Mouse (Mus musculus): ENCODE measurements around the gene Arhgap15. TPM values are rescaled to one million over a fixed set of nuclear protein-coding genes. Genes with fewer than 3 reads are reported as not detected.

The Arhgap15 gene
- polyA plus RNA-seq, 1 experiment from 2014 or later = 0.38 TPM

DNA sequence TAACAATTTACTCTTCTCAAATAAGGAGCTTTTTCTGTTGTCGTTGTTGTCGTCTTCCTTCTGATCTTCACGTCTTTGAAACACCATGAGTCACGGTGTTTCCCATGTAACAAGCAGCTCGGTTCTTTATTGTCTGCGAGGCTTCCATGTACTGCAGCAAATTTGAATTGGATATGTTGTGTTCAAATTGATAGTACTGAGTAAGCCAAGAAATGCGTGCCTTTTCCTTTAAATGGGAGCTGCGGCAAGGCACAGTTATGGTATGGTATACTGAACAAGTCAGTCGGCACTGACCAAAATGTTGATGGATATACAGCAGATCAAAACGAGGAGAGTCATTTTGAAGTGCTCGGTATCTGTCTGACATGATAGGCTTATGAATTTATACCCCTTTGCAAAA, 229.1 kb downstream of the Arhgap15 start:
- Histone ChIP-seq H3K4me1 (no peaks in the 10 kb centered on the region), H3K36me3 (no peaks in the 10 kb centered on the region), H3K9me3 (replicated peaks) (no peaks in the 10 kb centered on the region), H3K27me3 (ENCODE audit: low read depth, poor library complexity, severe bottlenecking) (no peaks in the 10 kb centered on the region), H3K4me3 (no peak overlapping the region), H3K27ac (replicated peaks) (no peak overlapping the region)
- WGBS = 92% methylated on average over 11 of the region's 11 CpGs
- DNase-seq (ENCODE audit: low spot score) = no peak

DNA sequence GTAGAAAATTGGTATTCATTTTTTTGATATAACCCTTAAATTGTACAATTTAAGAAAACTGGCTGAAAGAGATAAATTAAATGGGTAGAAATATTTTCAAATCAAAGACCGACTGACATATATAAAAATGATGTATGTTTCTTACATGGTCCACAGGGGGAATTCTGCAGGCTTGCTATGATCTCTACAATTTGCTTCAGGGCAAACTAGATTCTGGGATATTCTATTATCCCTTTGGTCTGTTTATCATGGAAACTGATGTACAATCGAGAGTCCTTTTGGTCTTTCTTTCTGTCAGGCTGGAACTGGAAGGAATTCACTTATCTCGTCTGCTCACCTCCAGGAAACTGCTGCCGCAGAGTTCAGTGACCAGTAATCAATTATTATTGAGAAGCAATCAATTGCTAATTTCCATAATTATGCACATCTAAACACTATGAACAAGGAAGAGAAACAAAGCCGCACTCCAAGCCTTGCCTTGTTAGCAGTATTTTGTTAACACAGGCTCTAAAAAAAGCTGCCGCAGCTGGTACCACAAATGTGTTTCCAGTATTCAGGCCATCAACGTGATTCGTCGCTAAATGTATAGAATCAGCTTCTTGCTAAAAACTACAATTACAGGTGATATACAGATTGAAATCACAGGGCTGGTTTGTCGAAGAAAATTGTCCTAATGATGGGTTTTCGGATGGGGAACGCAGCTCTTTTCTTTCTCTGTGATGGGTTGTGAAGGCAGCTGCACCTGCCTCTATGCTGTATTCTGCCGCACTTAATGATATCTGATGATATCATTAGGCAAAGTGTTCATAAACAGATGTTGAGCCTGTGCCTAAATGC, 229.8 kb downstream of the Arhgap15 start:
- DNase-seq (ENCODE audit: low spot score) = no peak
- 85% methylated on average over 13 of the region's 13 CpGs for WGBS
- H3K27me3 ChIP-seq (ENCODE audit: low read depth, poor library complexity, severe bottlenecking) = no peaks in the 10 kb centered on the region
- no peaks in the 10 kb centered on the region for H3K4me1 ChIP-seq
- no peaks in the 10 kb centered on the region for H3K9me3 ChIP-seq (replicated peaks)
- H3K27ac ChIP-seq (replicated peaks) = no peak overlapping the region
- no peak overlapping the region for H3K4me3 ChIP-seq
- no peaks in the 10 kb centered on the region for H3K36me3 ChIP-seq

DNA sequence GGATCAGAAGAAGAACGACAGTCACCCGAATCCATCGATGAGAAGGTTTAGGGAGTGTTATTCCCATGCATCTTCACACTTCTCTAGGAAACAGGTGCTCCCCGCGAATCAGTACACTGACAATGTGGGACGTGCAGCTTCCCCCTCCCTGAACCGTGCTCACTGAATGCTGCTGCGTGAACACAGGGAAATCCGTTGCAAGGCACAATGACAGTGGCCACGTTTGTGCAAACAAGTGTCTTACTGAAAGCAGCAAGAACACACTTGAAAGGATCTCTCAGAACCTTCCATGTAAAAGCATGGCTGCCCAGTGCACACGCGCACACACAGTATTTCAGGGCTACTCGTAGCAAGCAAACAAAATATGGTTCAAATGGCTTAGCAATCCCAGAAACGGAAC, 237.4 kb downstream of the Arhgap15 start:
- Histone ChIP-seq H3K27ac (replicated peaks) (no peak overlapping the region), H3K36me3 (no peaks in the 10 kb centered on the region), H3K27me3 (ENCODE audit: low read depth, poor library complexity, severe bottlenecking) (no peaks in the 10 kb centered on the region), H3K4me3 (no peak overlapping the region), H3K9me3 (replicated peaks) (no peaks in the 10 kb centered on the region), H3K4me1 (no peaks in the 10 kb centered on the region)
- DNase-seq (ENCODE audit: low spot score) = no peak
- 83% methylated on average over 14 of the region's 14 CpGs for WGBS

DNA sequence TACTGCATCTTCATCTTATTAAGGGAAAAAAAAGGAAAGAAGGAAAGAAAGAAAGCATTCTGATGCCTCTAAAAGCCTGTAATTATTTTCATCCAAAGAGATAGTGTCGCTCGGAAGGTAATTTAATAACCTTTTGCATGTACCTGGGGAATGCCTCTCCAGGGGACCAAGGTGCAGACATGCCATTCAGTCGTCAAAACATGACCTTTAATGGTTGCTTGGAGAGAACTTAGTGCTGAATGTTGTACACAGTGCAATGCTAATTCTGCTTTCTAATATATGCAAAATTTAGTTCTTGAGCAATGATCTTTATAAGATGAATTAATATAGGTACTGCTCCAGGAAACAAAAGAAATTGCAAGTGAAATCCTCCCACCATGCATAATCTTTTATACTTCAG, 239.3 kb downstream of the Arhgap15 start:
- no peaks in the 10 kb centered on the region for H3K36me3 ChIP-seq
- no peaks in the 10 kb centered on the region for H3K9me3 ChIP-seq (replicated peaks)
- H3K27ac ChIP-seq (replicated peaks) = no peak overlapping the region
- H3K4me3 ChIP-seq = no peak overlapping the region
- DNase-seq (ENCODE audit: low spot score) = no peak
- H3K4me1 ChIP-seq = no peaks in the 10 kb centered on the region
- H3K27me3 ChIP-seq (ENCODE audit: low read depth, poor library complexity, severe bottlenecking) = no peaks in the 10 kb centered on the region
- 79% methylated on average over 3 of the region's 3 CpGs for WGBS

DNA sequence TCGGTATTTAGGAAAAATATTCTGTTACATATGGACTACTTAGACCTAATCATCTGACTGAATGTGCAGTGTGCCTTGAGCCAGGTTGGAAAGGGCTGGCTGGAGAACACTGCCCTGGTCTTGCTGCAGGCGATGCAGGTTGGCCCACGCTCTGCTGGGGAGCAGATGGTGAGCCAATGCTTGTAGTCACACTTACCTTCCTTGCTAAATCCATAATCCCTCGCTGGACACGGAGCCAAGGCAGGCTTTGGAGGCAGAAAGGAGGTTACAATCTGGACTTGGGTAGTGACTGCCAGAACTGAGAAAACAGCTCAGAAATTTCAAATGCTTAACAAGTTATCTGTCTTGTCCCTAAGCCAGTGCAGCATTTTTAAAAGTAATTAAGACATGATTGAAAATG, 241.2 kb downstream of the Arhgap15 start:
- Histone ChIP-seq H3K4me3 (no peak overlapping the region), H3K27ac (replicated peaks) (no peak overlapping the region), H3K36me3 (no peaks in the 10 kb centered on the region), H3K4me1 (no peaks in the 10 kb centered on the region), H3K27me3 (ENCODE audit: low read depth, poor library complexity, severe bottlenecking) (no peaks in the 10 kb centered on the region), H3K9me3 (replicated peaks) (no peaks in the 10 kb centered on the region)
- WGBS = 68% methylated on average over 5 of the region's 5 CpGs
- no peak for DNase-seq (ENCODE audit: low spot score)

DNA sequence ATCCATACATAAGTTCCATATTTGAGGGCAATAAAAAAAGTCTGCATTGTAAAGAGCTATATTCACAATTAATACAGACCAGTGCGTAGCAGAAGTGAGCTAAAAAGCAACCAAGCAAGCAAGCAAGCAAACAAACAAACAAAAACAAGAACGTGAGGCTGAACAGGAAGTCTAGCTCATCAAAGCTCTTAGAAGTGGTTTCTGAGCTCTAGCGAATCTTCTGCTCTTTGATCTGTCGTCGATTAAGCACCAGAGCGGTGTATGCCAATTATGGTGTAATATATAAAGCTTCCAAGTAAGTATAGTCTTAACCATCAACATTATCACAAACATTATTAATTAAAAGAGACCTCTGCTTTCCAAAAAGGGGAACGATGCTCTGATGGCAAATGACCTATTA, 243.9 kb downstream of the Arhgap15 start:
- 86% methylated on average over 7 of the region's 7 CpGs for WGBS
- H3K4me3 ChIP-seq = no peak overlapping the region
- no peaks in the 10 kb centered on the region for H3K27me3 ChIP-seq (ENCODE audit: low read depth, poor library complexity, severe bottlenecking)
- H3K36me3 ChIP-seq = no peaks in the 10 kb centered on the region
- no peak for DNase-seq (ENCODE audit: low spot score)
- no peak overlapping the region for H3K27ac ChIP-seq (replicated peaks)
- no peaks in the 10 kb centered on the region for H3K9me3 ChIP-seq (replicated peaks)
- H3K4me1 ChIP-seq = no peaks in the 10 kb centered on the region

DNA sequence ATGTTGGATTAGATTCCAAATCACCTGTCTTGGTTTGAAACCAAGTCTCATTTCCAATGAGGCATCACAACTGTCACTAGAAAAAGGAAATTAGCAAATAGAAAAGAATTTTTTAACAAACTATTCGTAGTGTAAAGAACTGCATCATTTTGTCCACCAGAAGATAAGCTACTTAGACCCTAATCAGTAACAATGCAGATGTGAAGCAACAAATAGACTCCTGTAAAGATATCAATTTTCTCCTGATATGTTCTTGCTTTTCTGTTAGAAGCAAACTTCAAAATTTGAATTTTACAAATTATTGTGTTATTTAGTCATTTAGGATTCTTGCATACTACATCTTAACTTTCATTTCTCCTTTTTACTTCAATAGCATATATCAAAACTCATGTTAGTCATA, 253.8 kb downstream of the Arhgap15 start:
- Histone ChIP-seq H3K27ac (replicated peaks) (no peak overlapping the region), H3K27me3 (ENCODE audit: low read depth, poor library complexity, severe bottlenecking) (no peaks in the 10 kb centered on the region), H3K4me1 (no peaks in the 10 kb centered on the region), H3K9me3 (replicated peaks) (no peaks in the 10 kb centered on the region), H3K36me3 (no peaks in the 10 kb centered on the region), H3K4me3 (no peak overlapping the region)
- WGBS = 80% methylated on average over 1 of the region's 1 CpGs
- no peak for DNase-seq (ENCODE audit: low spot score)

DNA sequence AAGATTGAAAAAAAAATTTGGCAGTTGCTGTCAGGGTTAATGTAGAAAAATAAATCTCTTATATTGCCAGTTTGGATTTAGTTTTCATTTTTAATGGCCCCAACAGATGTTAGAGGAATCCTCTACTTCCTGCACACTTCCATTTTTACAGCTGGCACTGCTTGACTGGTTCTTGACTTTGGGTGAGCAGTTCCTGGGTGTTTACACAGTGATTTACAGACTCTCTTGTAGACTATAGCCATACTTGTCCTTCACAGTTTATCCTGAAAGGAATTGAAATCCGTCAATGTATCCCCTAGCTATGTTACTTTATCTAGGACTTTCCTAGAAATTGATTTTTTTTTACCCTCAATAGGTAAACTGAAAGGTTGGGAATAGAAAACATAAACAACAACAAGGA, 261.6 kb downstream of the Arhgap15 start:
- Histone ChIP-seq H3K36me3 (no peaks in the 10 kb centered on the region), H3K27me3 (ENCODE audit: low read depth, poor library complexity, severe bottlenecking) (no peaks in the 10 kb centered on the region), H3K27ac (replicated peaks) (no peak overlapping the region), H3K4me1 (no peaks in the 10 kb centered on the region), H3K9me3 (replicated peaks) (no peaks in the 10 kb centered on the region), H3K4me3 (no peak overlapping the region)
- DNase-seq (ENCODE audit: low spot score) = no peak
- 88% methylated on average over 1 of the region's 1 CpGs for WGBS

DNA sequence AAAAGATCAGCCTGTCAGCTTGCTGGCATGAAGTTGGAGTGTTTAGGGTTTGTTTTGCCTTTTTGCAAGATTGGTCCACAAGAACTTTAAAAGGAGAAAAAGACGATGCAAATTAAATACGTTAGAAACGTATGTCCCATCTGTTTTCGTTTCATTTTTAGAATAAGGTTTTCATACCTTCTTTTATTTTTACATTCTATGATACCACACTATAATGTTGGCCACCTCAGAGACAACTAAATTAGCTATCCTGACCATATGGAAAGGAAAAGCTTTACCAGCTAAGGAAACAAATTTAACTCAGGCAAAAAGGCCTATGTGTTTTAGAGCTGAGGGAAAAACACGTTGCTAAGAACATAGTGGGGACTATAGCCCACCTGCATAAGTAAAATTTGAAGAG, 264.8 kb downstream of the Arhgap15 start:
- H3K36me3 ChIP-seq = no peaks in the 10 kb centered on the region
- H3K27me3 ChIP-seq (ENCODE audit: low read depth, poor library complexity, severe bottlenecking) = no peaks in the 10 kb centered on the region
- H3K9me3 ChIP-seq (replicated peaks) = no peaks in the 10 kb centered on the region
- H3K27ac ChIP-seq (replicated peaks) = no peak overlapping the region
- H3K4me1 ChIP-seq = no peaks in the 10 kb centered on the region
- no peak for DNase-seq (ENCODE audit: low spot score)
- WGBS = 90% methylated on average over 5 of the region's 5 CpGs
- H3K4me3 ChIP-seq = no peak overlapping the region

DNA sequence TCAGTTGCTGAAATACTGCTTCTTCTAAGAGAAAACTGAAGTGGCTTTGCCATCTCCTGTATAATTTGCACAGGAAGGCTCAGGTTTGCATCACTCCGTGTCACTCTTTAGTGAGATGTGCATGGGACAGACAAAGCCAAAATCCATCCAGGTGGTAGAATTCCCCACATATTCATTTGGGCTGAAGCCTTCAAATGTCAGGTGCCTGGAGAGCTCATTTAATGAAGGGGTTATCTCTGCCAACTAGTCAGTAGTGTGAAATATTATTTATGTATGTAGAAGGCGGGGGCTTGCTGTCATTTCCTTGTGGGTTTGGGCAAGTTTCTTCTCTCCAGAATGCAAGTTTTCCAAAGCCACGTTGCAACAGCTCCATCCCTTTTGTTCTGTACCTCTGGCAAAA, 268.1 kb downstream of the Arhgap15 start:
- WGBS = 82% methylated on average over 3 of the region's 3 CpGs
- Histone ChIP-seq H3K27me3 (ENCODE audit: low read depth, poor library complexity, severe bottlenecking) (no peaks in the 10 kb centered on the region), H3K4me3 (no peak overlapping the region), H3K4me1 (no peaks in the 10 kb centered on the region), H3K36me3 (no peaks in the 10 kb centered on the region), H3K9me3 (replicated peaks) (no peaks in the 10 kb centered on the region), H3K27ac (replicated peaks) (no peak overlapping the region)
- no peak for DNase-seq (ENCODE audit: low spot score)

DNA sequence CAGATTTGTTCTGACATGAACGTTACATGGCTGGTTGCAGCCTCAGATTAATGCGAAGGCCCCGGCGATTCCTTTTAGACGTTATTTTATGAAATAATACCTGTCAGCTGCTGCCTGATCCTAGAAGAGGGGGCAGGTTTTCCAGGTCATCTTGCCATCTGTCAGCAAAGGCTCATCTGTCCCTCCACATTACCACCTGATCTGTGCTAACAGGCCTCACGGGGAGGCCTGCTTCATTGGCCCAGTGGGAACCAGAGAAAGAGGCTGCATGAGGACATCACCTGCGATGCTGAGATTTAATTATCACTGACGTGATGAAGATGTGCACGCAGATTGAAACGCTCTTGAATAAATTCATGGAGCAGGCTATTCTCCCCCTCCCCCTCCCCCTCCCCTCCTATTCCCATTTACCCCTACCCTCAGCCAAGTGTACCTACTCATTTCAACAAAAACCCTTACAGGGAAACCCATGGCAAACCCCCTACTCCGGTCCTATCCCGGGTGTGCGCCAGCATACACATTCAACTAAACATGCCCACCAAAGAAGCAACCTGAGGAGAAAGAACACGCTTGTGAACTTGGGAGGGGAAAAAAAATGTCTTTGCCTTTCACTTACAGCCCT, 268.9 kb downstream of the Arhgap15 start:
- WGBS = 91% methylated on average over 14 of the region's 14 CpGs
- H3K27me3 ChIP-seq (ENCODE audit: low read depth, poor library complexity, severe bottlenecking) = no peaks in the 10 kb centered on the region
- no peak overlapping the region for H3K27ac ChIP-seq (replicated peaks)
- H3K9me3 ChIP-seq (replicated peaks) = no peaks in the 10 kb centered on the region
- H3K36me3 ChIP-seq = no peaks in the 10 kb centered on the region
- H3K4me1 ChIP-seq = no peaks in the 10 kb centered on the region
- DNase-seq (ENCODE audit: low spot score) = no peak
- H3K4me3 ChIP-seq = no peak overlapping the region

DNA sequence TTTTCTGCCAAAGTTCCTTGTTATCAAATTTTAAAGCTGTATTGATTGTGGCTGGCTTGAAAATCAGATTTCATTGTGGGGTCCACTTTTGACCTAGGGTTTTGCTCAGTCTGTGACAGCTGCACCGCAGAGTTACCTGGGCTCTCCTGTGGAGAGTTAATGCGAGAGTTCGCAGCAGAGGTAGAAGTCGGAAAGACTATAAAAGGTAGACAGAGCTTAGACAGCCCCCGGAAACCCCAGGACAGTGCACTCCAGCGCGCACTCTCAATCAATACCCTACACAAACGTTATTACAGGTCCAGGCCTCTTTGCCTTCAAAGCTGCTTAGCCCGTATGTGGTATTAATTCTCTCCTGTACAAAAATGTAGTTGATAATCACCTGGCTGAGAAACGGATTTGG, 269.4 kb downstream of the Arhgap15 start:
- Histone ChIP-seq H3K4me3 (no peak overlapping the region), H3K4me1 (no peaks in the 10 kb centered on the region), H3K27me3 (ENCODE audit: low read depth, poor library complexity, severe bottlenecking) (no peaks in the 10 kb centered on the region), H3K27ac (replicated peaks) (no peak overlapping the region), H3K36me3 (no peaks in the 10 kb centered on the region), H3K9me3 (replicated peaks) (no peaks in the 10 kb centered on the region)
- WGBS = 88% methylated on average over 10 of the region's 10 CpGs
- DNase-seq (ENCODE audit: low spot score) = no peak

DNA sequence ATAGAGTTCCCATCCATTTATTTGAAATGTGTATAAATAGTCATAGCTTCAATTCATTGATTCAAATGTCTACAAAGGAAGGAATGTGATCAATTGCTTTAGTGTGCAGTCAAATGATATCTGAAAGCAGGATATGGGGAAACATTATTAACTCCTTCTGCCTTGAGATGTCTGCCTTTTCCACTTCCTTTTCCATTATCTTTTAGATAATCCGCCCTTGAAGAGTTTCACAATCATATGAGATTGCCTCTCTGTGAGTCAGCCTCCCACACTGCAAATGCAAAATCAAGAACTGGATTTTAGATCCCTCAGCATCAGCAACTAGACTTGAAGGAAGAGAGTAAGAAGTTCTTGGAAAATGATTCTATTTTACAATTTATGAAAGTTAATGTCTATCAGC, 276.1 kb downstream of the Arhgap15 start:
- no peaks in the 10 kb centered on the region for H3K4me1 ChIP-seq
- H3K36me3 ChIP-seq = no peaks in the 10 kb centered on the region
- no peak overlapping the region for H3K27ac ChIP-seq (replicated peaks)
- no peak for DNase-seq (ENCODE audit: low spot score)
- no peaks in the 10 kb centered on the region for H3K27me3 ChIP-seq (ENCODE audit: low read depth, poor library complexity, severe bottlenecking)
- H3K9me3 ChIP-seq (replicated peaks) = no peaks in the 10 kb centered on the region
- WGBS = 85% methylated on average over 1 of the region's 1 CpGs
- H3K4me3 ChIP-seq = no peak overlapping the region

All from midbrain, embryonic 10.5 days (tissue).